Comparison of ENCODE assay signal across 9 mouse cellular contexts in genomic region chr16:32165281-32165821, GRCm38 (mm10). TPM values are rescaled to one million over a fixed set of nuclear protein-coding genes. Genes with fewer than 3 reads are reported as not detected.
DNase-seq lines count a peak whose midpoint lies in the region; ATAC-seq and TF ChIP-seq lines count a peak whose summit lies in the region.
"Had no signal": no experiment of that assay in that cellular context is flagged by ENCODE, and none has a peak within 500 bp of the region (broad histone marks: within the 10 kb centered on the region; RNA-seq: fewer than 3 reads in every experiment).

Gene Nrros, minus strand, starts transcription at chr16:32165594.

- H3K4me1 ChIP-seq in MEL (ENCODE audit: control insufficient read depth in 1 of 2, insufficient read depth in 2 of 2, low read length in 2 of 2) = peaks cover 9 to 24% of the 10 kb centered on the region in 2 experiments
- H3K4me1 ChIP-seq in forebrain, embryonic 12.5 days = peaks cover 11% of the 10 kb centered on the region
- peaks cover 21% of the 10 kb centered on the region for H3K4me1 ChIP-seq in hindbrain, embryonic 10.5 days (replicated peaks)

- ATAC-seq in forebrain, embryonic 12.5 days (ENCODE audit: low FRiP score) = no peak
- ATAC-seq in megakaryocyte, adult 5-6 weeks (ENCODE audit: poor library complexity, severe bottlenecking) = peak; percentile 90

- no peak for TF ChIP-seq CTCF in MEL (IDR thresholded peaks at IDR 0.05 in 2 of 3, conservative IDR thresholded peaks at IDR 0.05 in 1 of 3; ENCODE audit: control insufficient read depth in 1 of 3, insufficient read depth in 1 of 3, low read depth in 2 of 3, low read length in 3 of 3, poor library complexity in 1 of 3, severe bottlenecking in 1 of 3)

- peaks cover 42% of the 10 kb centered on the region for H3K79me2 ChIP-seq in MEL (ENCODE audit: control insufficient read depth, insufficient read depth, low read length, poor library complexity)

- TF ChIP-seq RAD21 in MEL (IDR thresholded peaks at IDR 0.05; ENCODE audit: low read depth, low read length) = no peak

- DNase-seq in MEL (ENCODE audit: low read depth, low spot score) = peak; percentile 97
- peak; percentile 68 for DNase-seq in c-Kit-positive CD71-positive TER-119-negative erythroid progenitor cells, embryonic 14.5 days (ENCODE audit: low read depth)
- peak; percentile 31 for DNase-seq in hindbrain, embryonic 10.5 days (ENCODE audit: low spot score)
- DNase-seq in left cerebral cortex, adult 8-10 months (ENCODE audit: low spot score in 2 of 2) = peak; percentile 46 to 47
- peak; percentile 50 to 59 for DNase-seq in right cerebral cortex, postnatal 36 days (ENCODE audit: low spot score in 2 of 2)
- no peak for DNase-seq in testis, postnatal 14 days (ENCODE audit: low spot score)

- peaks cover 0 to 32% of the 10 kb centered on the region in 2 experiments for H3K36me3 ChIP-seq in MEL (ENCODE audit: control insufficient read depth in 1 of 2, insufficient read depth in 2 of 2, low read length in 2 of 2)
- no peaks in the 10 kb centered on the region for H3K36me3 ChIP-seq in forebrain, embryonic 12.5 days (replicated peaks)
- no peaks in the 10 kb centered on the region for H3K36me3 ChIP-seq in hindbrain, embryonic 10.5 days

- TF ChIP-seq POLR2A in MEL (IDR thresholded peaks at IDR 0.05; ENCODE audit: control insufficient read depth in 1 of 2, insufficient read depth in 1 of 2, low read depth in 1 of 2, low read length in 2 of 2, poor library complexity in 1 of 2) = peak; percentile 92 to 97

- TF ChIP-seq EP300 in MEL (IDR thresholded peaks at IDR 0.05; ENCODE audit: low read depth in 1 of 2, low read length in 2 of 2) = peak; percentile 53 to 87; a peak in 3 of 4 replicates

- peak within 1 kb of the TSS; percentile 87 for H3K4me3 ChIP-seq in MEL (ENCODE audit: control insufficient read depth in 1 of 2, insufficient read depth in 1 of 2, low read depth in 2 of 2, low read length in 2 of 2)
- peak within 1 kb of the TSS; percentile 33 for H3K4me3 ChIP-seq in forebrain, embryonic 12.5 days (replicated peaks)
- H3K4me3 ChIP-seq in hindbrain, embryonic 10.5 days = peak within 1 kb of the TSS; percentile 42
- H3K4me3 ChIP-seq: myocyte had no signal

- peak within 1 kb of the TSS; percentile 84 for H3K27ac ChIP-seq in MEL (ENCODE audit: control insufficient read depth, low read depth, low read length)
- no peak within 1 kb of the TSS for H3K27ac ChIP-seq in forebrain, embryonic 12.5 days
- H3K27ac ChIP-seq in hindbrain, embryonic 10.5 days = peak within 1 kb of the TSS; percentile 65

- no peaks in the 10 kb centered on the region for H3K9me3 ChIP-seq in MEL (replicated peaks; ENCODE audit: insufficient read depth, low read length)
- no peaks in the 10 kb centered on the region for H3K9me3 ChIP-seq in forebrain, embryonic 12.5 days
- no peaks in the 10 kb centered on the region for H3K9me3 ChIP-seq in hindbrain, embryonic 10.5 days

- no peaks in the 10 kb centered on the region for H3K27me3 ChIP-seq in MEL (ENCODE audit: control insufficient read depth in 1 of 2, insufficient read depth in 2 of 2, low read length in 2 of 2)
- peaks cover 19% of the 10 kb centered on the region; the same call in 1 of the 2 replicates for H3K27me3 ChIP-seq in forebrain, embryonic 12.5 days
- peaks cover 29% of the 10 kb centered on the region for H3K27me3 ChIP-seq in hindbrain, embryonic 10.5 days (ENCODE audit: insufficient read depth, poor library complexity, severe bottlenecking)

- H3K9ac ChIP-seq in MEL (ENCODE audit: control insufficient read depth, low read depth, low read length, poor library complexity, severe bottlenecking) = peak within 1 kb of the TSS; percentile 91
- H3K9ac ChIP-seq in forebrain, embryonic 12.5 days = 0 out of 2 replicates have a peak within 1 kb of the TSS, but pooled peaks have one; percentile 45

- peak within 1 kb of the TSS; percentile 57 for H3K4me2 ChIP-seq in forebrain, embryonic 12.5 days

- 4% methylated on average over 25 of the region's 25 CpGs for WGBS in forebrain, embryonic 12.5 days
- 4% methylated on average over 25 of the region's 25 CpGs for WGBS in hindbrain, embryonic 10.5 days

TF ChIP-seq in MEL, 35 proteins besides CTCF, POLR2A, EP300 and RAD21:
- TF ChIP-seq ZNF384 (IDR thresholded peaks at IDR 0.05; ENCODE audit: low read depth, low read length) = 0 out of 2 replicates have a peak, but pooled peaks have one; percentile 27
- no peak for TF ChIP-seq KAT2A (conservative IDR thresholded peaks at IDR 0.05; ENCODE audit: low read depth, low read length)
- peak; percentile 97 for TF ChIP-seq MXI1 (IDR thresholded peaks at IDR 0.05; ENCODE audit: low read depth, low read length)
- peak; percentile 87 for TF ChIP-seq ETS1 (IDR thresholded peaks at IDR 0.05; ENCODE audit: low read depth, low read length)
- peak; percentile 88 for TF ChIP-seq ZMIZ1 (IDR thresholded peaks at IDR 0.05; ENCODE audit: low read depth, low read length)
- peak; percentile 87 for TF ChIP-seq MYB (IDR thresholded peaks at IDR 0.05; ENCODE audit: low read depth, low read length)
- peak; percentile 83 for TF ChIP-seq TCF12 (IDR thresholded peaks at IDR 0.05; ENCODE audit: low read depth, low read length)
- peak; percentile 75 for TF ChIP-seq HCFC1 (IDR thresholded peaks at IDR 0.05; ENCODE audit: low read depth, low read length)
- TF ChIP-seq ELF1 (IDR thresholded peaks at IDR 0.05; ENCODE audit: low read depth, low read length) = peak; percentile 85
- no peak; the same call in 1 of the 2 replicates for TF ChIP-seq ZKSCAN1 (IDR thresholded peaks at IDR 0.05; ENCODE audit: low read depth, low read length)
- peak; percentile 68 for TF ChIP-seq CHD2 (IDR thresholded peaks at IDR 0.05; ENCODE audit: low read length)
- no peak for TF ChIP-seq MEF2A (IDR thresholded peaks at IDR 0.05; ENCODE audit: extremely low read depth, insufficient replicate concordance, low read depth, low read length, poor library complexity, severe bottlenecking)
- TF ChIP-seq POLR2AphosphoS5 (IDR thresholded peaks at IDR 0.05; ENCODE audit: borderline replicate concordance, low read depth, low read length) = no peak
- TF ChIP-seq BHLHE40 (IDR thresholded peaks at IDR 0.05; ENCODE audit: borderline replicate concordance, low read depth, low read length) = peak; percentile 52; the same call in 1 of the 2 replicates
- peak in 1 of 2 experiments; percentile 62; a peak in 1 of 4 replicates for TF ChIP-seq USF2 (IDR thresholded peaks at IDR 0.05; ENCODE audit: borderline replicate concordance in 1 of 2, insufficient read depth in 1 of 2, low read depth in 1 of 2, low read length in 2 of 2)
- no peak for TF ChIP-seq TAL1 (IDR thresholded peaks at IDR 0.05; ENCODE audit: low read length)
- peak; percentile 91; the same call in 1 of the 2 replicates for TF ChIP-seq CHD1 (IDR thresholded peaks at IDR 0.05; ENCODE audit: low read depth, low read length)
- peak; percentile 95 for TF ChIP-seq USF1 (IDR thresholded peaks at IDR 0.05; ENCODE audit: low read depth, low read length)
- TF ChIP-seq GABPA (IDR thresholded peaks at IDR 0.05; ENCODE audit: low read depth, low read length) = no peak
- peak; percentile 63; the same call in 1 of the 2 replicates for TF ChIP-seq E2F4 (IDR thresholded peaks at IDR 0.05; ENCODE audit: borderline replicate concordance, low read depth, low read length)
- TF ChIP-seq JUND (IDR thresholded peaks at IDR 0.05; ENCODE audit: low read depth, low read length) = no peak
- no peak; the same call in 1 of the 2 replicates for TF ChIP-seq RCOR1 (IDR thresholded peaks at IDR 0.05; ENCODE audit: low read depth, low read length)
- TF ChIP-seq MYC (IDR thresholded peaks at IDR 0.05; ENCODE audit: low read depth, low read length) = peak; percentile 98
- TF ChIP-seq MAZ (IDR thresholded peaks at IDR 0.05; ENCODE audit: low read depth, low read length) = peak; percentile 87; the same call in 1 of the 2 replicates
- TF ChIP-seq NRF1 (IDR thresholded peaks at IDR 0.05; ENCODE audit: insufficient read depth, low read depth, low read length, poor library complexity, severe bottlenecking) = no peak; the same call in 1 of the 2 replicates
- TF ChIP-seq ZC3H11A (IDR thresholded peaks at IDR 0.05; ENCODE audit: low read depth, low read length) = no peak
- TF ChIP-seq MAFK (IDR thresholded peaks at IDR 0.05; ENCODE audit: borderline replicate concordance, low read depth, low read length) = no peak
- TF ChIP-seq SIN3A (IDR thresholded peaks at IDR 0.05; ENCODE audit: low read length) = peak; percentile 98; the same call in 1 of the 2 replicates
- TF ChIP-seq UBTF (IDR thresholded peaks at IDR 0.05; ENCODE audit: borderline replicate concordance, insufficient read depth, low read depth, low read length) = peak; percentile 90; the same call in 1 of the 2 replicates
- TF ChIP-seq NELFE (IDR thresholded peaks at IDR 0.05; ENCODE audit: low read depth, low read length) = peak; percentile 96
- peak; percentile 84 for TF ChIP-seq TBP (IDR thresholded peaks at IDR 0.05; ENCODE audit: low read depth, low read length)
- peak; percentile 63 for TF ChIP-seq GATA1 (IDR thresholded peaks at IDR 0.05; ENCODE audit: low read depth, low read length)
- TF ChIP-seq SMC3 (IDR thresholded peaks at IDR 0.05; ENCODE audit: low read depth, low read length) = no peak
- peak; percentile 96 for TF ChIP-seq MAX (IDR thresholded peaks at IDR 0.05; ENCODE audit: low read length)
- peak; percentile 95 for TF ChIP-seq POLR2AphosphoS2 (IDR thresholded peaks at IDR 0.05; ENCODE audit: low read length)

RNA-seq across cellular contexts. Expression of gene Nrros, which starts in this region (rescaled TPM):
- total RNA-seq in MEL (2012; rRNA removed) = 56.1 and 59.8 TPM in 2 replicates
- 10 to 100 TPM in 1 of 2 experiments, not detected in 1; 55.9 TPM for polyA plus RNA-seq in MEL (2012; ENCODE audit: insufficient read depth in 1 of 2, insufficient read length in 2 of 2, low read depth in 1 of 2, low replicate concordance in 2 of 2, missing spikeins in 1 of 2)
- 6.8 and 7.4 TPM in 2 replicates for polyA plus RNA-seq in forebrain, embryonic 12.5 days (2016; fragmentation: Nextera tagmentation; extraction: Ambion mirVana)
- 7.8 and 11.1 TPM in 2 replicates for polyA plus RNA-seq in hindbrain, embryonic 10.5 days (2016; fragmentation: Nextera tagmentation; extraction: Ambion mirVana)
- total RNA-seq in left cerebral cortex, adult 8-10 months (2022) = 1 to 10 TPM; 6.4 to 8.9 (median 8.6) TPM
- total RNA-seq in megakaryocyte, adult 5-6 weeks (2015) = 194 and 211 TPM in 2 replicates
- 134 and 165 TPM in 2 replicates for total RNA-seq in megakaryocyte, adult 5-6 weeks (2017)
- polyA plus RNA-seq: myocyte had no signal

Comparison
In these comparisons a context has a peak if more than half of its experiments do, and no peak if none do; other contexts are left out.
1. H3K4me3 ChIP-seq: peak in every context shown above with its lines; median percentile 87 in MEL; 42 in hindbrain, embryonic 10.5 days; 33 in forebrain, embryonic 12.5 days.